In genomic region chr6:87112125-87112524, GRCm38 (mm10) we compare ENCODE assay signal across 17 mouse cellular contexts. TPM values are rescaled to one million over a fixed set of nuclear protein-coding genes. Genes with fewer than 3 reads are reported as not detected.
DNase-seq lines count a peak whose midpoint lies in the region; ATAC-seq and TF ChIP-seq lines count a peak whose summit lies in the region.
"Had no signal": no experiment of that assay in that cellular context is flagged by ENCODE, and none has a peak within 500 bp of the region (broad histone marks: within the 10 kb centered on the region; RNA-seq: fewer than 3 reads in every experiment).

No protein-coding gene starts in this region.

- DNase-seq in midbrain, postnatal 0 days (ENCODE audit: low spot score): no peak
- no peak for DNase-seq in embryonic facial prominence, embryonic 10.5 days (ENCODE audit: low spot score)
- peak; percentile 61 for DNase-seq in skeletal muscle tissue, adult 2 months (ENCODE audit: low read depth, low spot score)
- DNase-seq in layer of hippocampus, adult 18-20 months (ENCODE audit: low spot score in 2 of 2): no peak
- no peak for DNase-seq in spleen, postnatal 4 days (ENCODE audit: low spot score in 2 of 2)
- DNase-seq: adrenal gland, postnatal 25 days; cerebellum, adult 11 months; kidney, adult 9 months; right cerebral cortex, adult 18-20 months; thymus, postnatal 36 days had no signal

- H3K9ac ChIP-seq in midbrain, postnatal 0 days (replicated peaks; ENCODE audit: low read length, poor library complexity, severe bottlenecking): no peak overlapping the region
- H3K9ac ChIP-seq in midbrain, embryonic 13.5 days (replicated peaks): no peak overlapping the region
- no peak overlapping the region for H3K9ac ChIP-seq in heart, embryonic 15.5 days
- H3K9ac ChIP-seq: neural tube, embryonic 15.5 days had no signal

- H3K9me3 ChIP-seq in midbrain, postnatal 0 days (ENCODE audit: low read length): no peaks in the 10 kb centered on the region
- H3K9me3 ChIP-seq in midbrain, embryonic 13.5 days: no peaks in the 10 kb centered on the region
- no peaks in the 10 kb centered on the region for H3K9me3 ChIP-seq in embryonic facial prominence, embryonic 10.5 days
- H3K9me3 ChIP-seq in heart, embryonic 15.5 days (replicated peaks): no peaks in the 10 kb centered on the region
- H3K9me3 ChIP-seq: neural tube, embryonic 15.5 days had no signal

- no peak; the same call in 1 of the 2 replicates for ATAC-seq in midbrain, postnatal 0 days (ENCODE audit: low FRiP score)
- no peak for ATAC-seq in midbrain, embryonic 13.5 days
- ATAC-seq in heart, embryonic 15.5 days (replicated peaks; ENCODE audit: insufficient number of reproducible peaks, insufficient read depth, low FRiP score, low read depth): no peak

- H3K36me3 ChIP-seq in midbrain, postnatal 0 days (ENCODE audit: insufficient read depth, low read length): no peaks in the 10 kb centered on the region
- no peaks in the 10 kb centered on the region for H3K36me3 ChIP-seq in midbrain, embryonic 13.5 days
- no peaks in the 10 kb centered on the region for H3K36me3 ChIP-seq in embryonic facial prominence, embryonic 10.5 days (replicated peaks)
- H3K36me3 ChIP-seq in heart, embryonic 15.5 days: no peaks in the 10 kb centered on the region
- H3K36me3 ChIP-seq: neural tube, embryonic 15.5 days had no signal

- H3K4me1 ChIP-seq in midbrain, postnatal 0 days (ENCODE audit: insufficient read depth, low read length): no peaks in the 10 kb centered on the region
- no peaks in the 10 kb centered on the region for H3K4me1 ChIP-seq in midbrain, embryonic 13.5 days (replicated peaks)
- peaks cover 13% of the 10 kb centered on the region for H3K4me1 ChIP-seq in embryonic facial prominence, embryonic 10.5 days
- H3K4me1 ChIP-seq in heart, embryonic 15.5 days (replicated peaks): no peaks in the 10 kb centered on the region

- no peaks in the 10 kb centered on the region for H3K27me3 ChIP-seq in midbrain, postnatal 0 days (ENCODE audit: insufficient read depth, low read length)
- H3K27me3 ChIP-seq in midbrain, embryonic 13.5 days: no peaks in the 10 kb centered on the region
- no peaks in the 10 kb centered on the region for H3K27me3 ChIP-seq in embryonic facial prominence, embryonic 10.5 days (replicated peaks; ENCODE audit: low read depth, poor library complexity, severe bottlenecking)
- H3K27me3 ChIP-seq in heart, embryonic 15.5 days: no peaks in the 10 kb centered on the region
- H3K27me3 ChIP-seq: neural tube, embryonic 15.5 days had no signal

- peak overlapping the region; percentile 38; the same call in 1 of the 2 replicates for H3K27ac ChIP-seq in midbrain, postnatal 0 days (ENCODE audit: low read depth, low read length)
- H3K27ac ChIP-seq in midbrain, embryonic 13.5 days: no peak overlapping the region
- 0 out of 2 replicates have a peak overlapping the region, but pooled peaks have one; percentile 7 for H3K27ac ChIP-seq in embryonic facial prominence, embryonic 10.5 days (replicated peaks)
- H3K27ac ChIP-seq in heart, embryonic 15.5 days: peak overlapping the region; percentile 15; the same call in 1 of the 2 replicates
- H3K27ac ChIP-seq: macrophage; neural tube, embryonic 15.5 days had no signal

- no peak overlapping the region for H3K4me3 ChIP-seq in midbrain, postnatal 0 days (ENCODE audit: low read depth, low read length)
- H3K4me3 ChIP-seq in midbrain, embryonic 13.5 days (replicated peaks): no peak overlapping the region
- no peak overlapping the region for H3K4me3 ChIP-seq in embryonic facial prominence, embryonic 10.5 days
- no peak overlapping the region for H3K4me3 ChIP-seq in heart, embryonic 15.5 days
- H3K4me3 ChIP-seq: neural tube, embryonic 15.5 days had no signal

- WGBS in midbrain, postnatal 0 days: 50% methylated on average over 6 of the region's 6 CpGs
- WGBS in midbrain, embryonic 13.5 days: 87% methylated on average over 6 of the region's 6 CpGs
- WGBS in embryonic facial prominence, embryonic 10.5 days: 78% methylated on average over 6 of the region's 6 CpGs
- WGBS in heart, embryonic 15.5 days: 65% methylated on average over 6 of the region's 6 CpGs

- H3K4me2 ChIP-seq in midbrain, postnatal 0 days (ENCODE audit: low read depth, low read length, poor library complexity, severe bottlenecking): no peak overlapping the region
- H3K4me2 ChIP-seq in midbrain, embryonic 13.5 days (replicated peaks): no peak overlapping the region
- H3K4me2 ChIP-seq in heart, embryonic 15.5 days: no peak overlapping the region
- H3K4me2 ChIP-seq: neural tube, embryonic 15.5 days had no signal

- TF ChIP-seq CTCF in midbrain, postnatal 0 days (IDR thresholded peaks at IDR 0.05): no peak

RNA-seq across cellular contexts. Expression of gene D6Ertd527e, which starts 7.6 kb away (rescaled TPM):
- total RNA-seq in midbrain, postnatal 0 days (2014; rRNA removed): 0.77 TPM in 1 of 2 replicates, not detected in the other
- polyA plus RNA-seq in midbrain, postnatal 0 days (2015; fragmentation: Nextera tagmentation; extraction: Ambion mirVana): 0.12 and 0.41 TPM in 2 replicates
- polyA plus RNA-seq in midbrain, embryonic 13.5 days (2015; fragmentation: Nextera tagmentation; extraction: Ambion mirVana): 0.12 and 0.16 TPM in 2 replicates
- polyA plus RNA-seq in embryonic facial prominence, embryonic 10.5 days (2016; fragmentation: Nextera tagmentation; extraction: Ambion mirVana): 0.12 TPM in 1 of 2 replicates, not detected in the other
- 0.09 and 0.13 TPM in 2 replicates for polyA plus RNA-seq in heart, embryonic 15.5 days (2015; fragmentation: Nextera tagmentation; extraction: Ambion mirVana)
- total RNA-seq in layer of hippocampus, adult 18-20 months (2021): not detected
- total RNA-seq: left cerebral cortex, postnatal 25 days had no signal
- polyA plus RNA-seq: hindbrain, embryonic 11.5 days; liver, embryonic 16.5 days had no signal
